Mouse (Mus musculus): ENCODE data around the gene Ldhd. TPM values are rescaled to one million over a fixed set of nuclear protein-coding genes. Genes with fewer than 3 reads are reported as not detected.

The Ldhd gene
- 52.1 and 55.6 TPM in 2 replicates for polyA plus RNA-seq (2012; rRNA removed; ENCODE audit: low replicate concordance)

DNA sequence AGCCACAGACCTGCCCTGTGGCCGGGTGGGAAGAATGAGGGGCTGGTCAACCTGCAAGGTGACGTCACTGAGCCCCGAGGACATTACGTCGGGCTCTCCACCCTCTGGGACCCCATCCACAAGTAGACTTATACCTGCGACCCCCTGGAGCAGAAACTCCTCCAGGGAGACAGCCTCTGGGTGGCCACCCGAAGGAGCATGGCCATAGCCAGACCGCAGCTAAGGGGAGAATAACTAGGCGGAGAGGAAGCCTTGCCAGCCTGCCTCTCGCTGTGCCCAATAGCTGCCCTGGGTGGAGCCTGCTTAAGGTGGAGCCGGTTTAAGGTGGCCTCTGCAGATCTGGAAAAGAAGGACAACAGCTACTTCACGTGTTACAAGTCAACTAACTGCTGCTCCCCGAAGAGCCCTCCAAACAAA is at the start of gene Ldhd:
Ldhd (minus strand) TSS at position 270 of the 417 bp plus-strand sequence.

DNA sequence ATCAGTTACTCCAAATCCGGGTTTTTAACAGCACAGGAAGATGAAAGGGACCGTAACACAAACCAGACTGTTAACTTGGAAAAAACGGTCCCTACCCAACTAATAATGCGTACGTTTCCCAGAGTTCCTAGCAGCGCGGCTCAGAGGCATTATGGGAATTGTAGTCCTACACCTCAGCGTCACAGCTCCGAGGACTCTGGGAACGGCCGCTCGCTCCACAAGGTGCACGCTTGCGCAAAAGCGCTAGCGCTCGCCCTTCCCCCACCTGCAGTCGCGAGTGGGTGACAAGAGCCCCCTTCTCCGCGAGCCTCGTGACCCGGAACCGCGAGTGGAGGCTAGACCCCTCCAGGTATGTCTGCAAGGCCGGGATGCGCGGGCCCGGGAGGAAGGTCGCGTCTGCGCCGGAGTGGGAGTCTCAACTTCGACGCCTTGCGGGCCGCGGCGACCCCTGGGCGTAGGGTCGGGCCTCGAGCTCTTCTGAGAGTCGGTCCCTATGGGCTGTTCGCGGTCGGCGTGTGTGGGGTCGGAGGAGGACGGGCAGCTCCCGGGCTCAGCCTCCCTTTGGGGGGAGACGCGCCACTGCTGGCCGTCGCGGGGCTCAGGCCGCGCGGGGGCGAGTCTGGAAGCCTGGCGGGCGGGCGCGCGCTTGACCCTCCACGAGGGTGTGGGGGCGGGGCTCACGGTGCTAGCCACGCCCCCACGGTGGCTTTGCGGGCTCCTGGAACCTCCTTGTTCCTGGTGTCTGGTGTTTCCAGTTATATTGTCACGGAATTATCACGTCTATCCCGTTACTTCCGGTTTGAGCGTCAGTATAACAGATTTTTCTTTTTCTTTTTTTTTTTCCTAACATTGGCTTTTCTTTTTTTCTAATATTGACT is 13.3 kb upstream of the Ldhd start, which contains the start of gene Zfp1:
Zfp1 (plus strand) TSS at position 138 of the 878 bp plus-strand sequence.

Other genes starting within 250 kb of the Ldhd start
- gene Fa2h, start 236.6 kb downstream of the Ldhd start, polyA plus RNA-seq (2012; rRNA removed; ENCODE audit: low replicate concordance): 3.3 and 12.6 TPM in 2 replicates
- gene Wdr59, start 108.3 kb downstream of the Ldhd start, polyA plus RNA-seq (2012; rRNA removed; ENCODE audit: low replicate concordance): 6.7 and 10.4 TPM in 2 replicates
- 102 and 160 TPM in 2 replicates for gene Znrf1, start 94.3 kb downstream of the Ldhd start, polyA plus RNA-seq (2012; rRNA removed; ENCODE audit: low replicate concordance)
- 4.7 and 4.9 TPM in 2 replicates for gene Zfp1, start 13.0 kb upstream of the Ldhd start, polyA plus RNA-seq (2012; rRNA removed; ENCODE audit: low replicate concordance)
- gene Ctrb1, start 60.6 kb upstream of the Ldhd start, polyA plus RNA-seq (2012; rRNA removed; ENCODE audit: low replicate concordance): 0.26 and 3.7 TPM in 2 replicates
- 60.5 and 75.5 TPM in 2 replicates for gene Bcar1, start 113.4 kb upstream of the Ldhd start, polyA plus RNA-seq (2012; rRNA removed; ENCODE audit: low replicate concordance)
- 1.5 and 4.4 TPM in 2 replicates for gene Cfdp1, start 223.9 kb upstream of the Ldhd start, polyA plus RNA-seq (2012; rRNA removed; ENCODE audit: low replicate concordance)
- 2.7 and 4.2 TPM in 2 replicates for gene Tmem170, start 246.4 kb upstream of the Ldhd start, polyA plus RNA-seq (2012; rRNA removed; ENCODE audit: low replicate concordance)